Mouse (Mus musculus) testis, adult 2 months (tissue): ENCODE results near the gene Ncam1. TPM values are rescaled to one million over a fixed set of nuclear protein-coding genes. Genes with fewer than 3 reads are reported as not detected.

Experiments
- H3K27ac ChIP-seq: fragments of 200-500 bp; 2 replicates; pipeline ENCODE4 v1.5.1; 2012; ENCODE audit warnings: low read depth, low read length; ENCODE audit not compliant: control insufficient read depth, insufficient read depth
- H3K27me3 ChIP-seq: fragments of 200-500 bp; 2 replicates; pipeline ENCODE4 v1.6.1; 2012; ENCODE audit warnings: mild to moderate bottlenecking, low read length, moderate library complexity; ENCODE audit not compliant: control insufficient read depth, insufficient read depth
- H3K36me3 ChIP-seq: fragments of 200-500 bp; 2 replicates; pipeline ENCODE4 v1.6.1; 2012; ENCODE audit warnings: mild to moderate bottlenecking, low read length; ENCODE audit not compliant: control insufficient read depth, insufficient read depth
- H3K4me1 ChIP-seq: fragments of 200-500 bp; 2 replicates; pipeline ENCODE4 v1.6.1; 2012; ENCODE audit warnings: low read length; ENCODE audit not compliant: control insufficient read depth, insufficient read depth
- H3K4me3 ChIP-seq: fragments of 200-500 bp; 2 replicates; pipeline ENCODE4 v1.5.1; 2012; ENCODE audit warnings: low read depth, mild to moderate bottlenecking, low read length, moderate library complexity, mixed read lengths; ENCODE audit not compliant: control insufficient read depth
- CTCF ChIP-seq: fragments of 200-500 bp; IDR thresholded peaks from 2 replicates; pipeline ENCODE4 v1.5.1; 2012; ENCODE audit warnings: low read depth, mild to moderate bottlenecking, inconsistent platforms, low read length, moderate library complexity; ENCODE audit not compliant: control insufficient read depth, insufficient read depth, insufficient replicate concordance
- POLR2A ChIP-seq: fragments of 200-500 bp; IDR thresholded peaks from 2 replicates; pipeline ENCODE4 v1.6.1; 2012; ENCODE audit warnings: low read depth, mild to moderate bottlenecking, inconsistent platforms, low read length, moderate library complexity; ENCODE audit not compliant: control insufficient read depth
- polyA plus RNA-seq: library from polyadenylated mRNA; depleted of rRNA; stranded (reverse); fragments of >200 nt; gene quantifications from 2 replicates; pipeline ENCODE4 v1.2.3, GENCODE M21; 2012

The Ncam1 gene
- polyA plus RNA-seq, 1 experiment, result 5.5 TPM

DNA sequence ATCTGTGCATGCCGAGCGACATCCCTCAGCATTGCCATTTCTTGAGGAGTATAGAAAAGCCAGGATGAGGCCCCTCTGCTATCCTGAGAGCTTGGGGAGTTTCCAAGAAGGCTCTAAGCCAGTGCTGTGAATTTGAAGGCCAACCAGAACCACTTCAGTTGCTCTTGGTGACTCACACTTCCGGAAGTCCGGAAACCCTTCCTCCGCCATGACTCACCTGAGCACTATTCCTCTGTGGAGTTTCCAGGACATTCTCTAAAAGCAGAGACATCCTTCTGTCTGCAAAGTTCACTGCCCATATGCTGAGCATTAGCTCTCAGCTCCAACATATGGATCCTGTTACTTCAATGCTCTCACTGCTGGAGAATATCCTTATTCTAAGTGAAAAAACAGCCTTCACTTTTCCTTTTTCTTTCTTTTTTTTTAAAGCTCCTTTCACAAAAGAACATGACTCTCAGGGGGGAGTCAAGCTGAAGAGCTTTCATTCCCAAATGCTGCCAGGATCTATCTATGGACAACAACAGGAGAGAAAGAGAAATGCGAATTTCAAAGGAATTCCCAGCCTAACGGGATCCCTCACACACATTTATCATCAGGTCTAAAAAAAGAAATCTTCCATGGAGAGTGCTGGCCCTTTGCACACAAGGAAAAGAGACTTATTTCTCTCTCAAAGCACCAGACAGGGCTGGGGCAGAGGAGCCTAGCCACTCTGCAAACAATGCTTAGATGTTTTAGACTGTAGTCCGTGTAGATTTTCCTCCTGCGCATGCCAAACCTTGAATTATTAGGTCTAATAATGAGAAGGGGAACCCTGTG, 226.8 kb downstream of the Ncam1 start:
- Histone ChIP-seq H3K4me3 (no peak overlapping the region), H3K27ac (no peak overlapping the region), H3K4me1 (no peaks in the 10 kb centered on the region; the same call in none of the 2 replicates), H3K36me3 (no peaks in the 10 kb centered on the region), H3K27me3 (no peaks in the 10 kb centered on the region)
- TF ChIP-seq CTCF (no peak), POLR2A (no peak)

- H3K27me3 ChIP-seq, result no peaks in the 10 kb centered on the region
- H3K36me3 ChIP-seq, result no peaks in the 10 kb centered on the region
- TF ChIP-seq CTCF, result no peak
- TF ChIP-seq POLR2A, result no peak
- H3K27ac ChIP-seq, result no peak overlapping the region
- no peaks in the 10 kb centered on the region; the same call in none of the 2 replicates for H3K4me1 ChIP-seq
- no peak overlapping the region for H3K4me3 ChIP-seq
Observed at GRCm38 (mm10) chr9:49570731-49571694, 227.7 kb downstream of the Ncam1 start.

GRCm38 (mm10) chr9:49570033-49570660, 228.6 kb downstream of the Ncam1 start:
- no peak overlapping the region for H3K27ac ChIP-seq
- TF ChIP-seq POLR2A (no peak), CTCF (no peak)

GRCm38 (mm10) chr9:49565846-49566245, 232.9 kb downstream of the Ncam1 start:
- TF ChIP-seq POLR2A (no peak), CTCF (no peak)
- Histone ChIP-seq H3K27me3 (no peaks in the 10 kb centered on the region), H3K4me3 (no peak overlapping the region), H3K27ac (no peak overlapping the region), H3K36me3 (no peaks in the 10 kb centered on the region), H3K4me1 (no peaks in the 10 kb centered on the region; the same call in none of the 2 replicates)

More at GRCm38 (mm10) chr9:49570033-49570660, 228.6 kb downstream of the Ncam1 start:
- no peaks in the 10 kb centered on the region for H3K27me3 ChIP-seq
- H3K4me3 ChIP-seq, result no peak overlapping the region
- no peaks in the 10 kb centered on the region; the same call in none of the 2 replicates for H3K4me1 ChIP-seq
- H3K36me3 ChIP-seq, result no peaks in the 10 kb centered on the region

DNA sequence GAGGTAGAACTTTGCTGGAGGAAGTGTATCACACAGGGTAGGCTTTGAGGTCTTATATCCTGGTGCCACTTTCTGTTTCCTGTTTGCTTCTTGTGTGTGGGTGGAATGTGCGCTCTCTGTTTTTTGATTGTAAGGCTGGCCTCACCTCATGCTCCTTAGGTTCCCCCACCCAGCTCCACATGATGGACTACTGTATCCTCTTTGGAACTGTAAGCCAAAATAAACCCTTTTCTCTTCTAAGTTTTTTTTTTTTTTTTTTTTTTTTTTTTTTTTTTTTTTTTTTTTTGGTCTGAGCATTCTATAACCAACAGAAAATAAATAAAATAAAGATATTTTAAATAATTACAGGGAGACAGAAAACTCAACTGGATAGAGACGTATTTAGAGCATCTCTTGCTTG, 239.8 kb downstream of the Ncam1 start:
- Histone ChIP-seq H3K27me3 (no peaks in the 10 kb centered on the region), H3K27ac (no peak overlapping the region), H3K4me1 (no peaks in the 10 kb centered on the region), H3K4me3 (no peak overlapping the region), H3K36me3 (no peaks in the 10 kb centered on the region)
- TF ChIP-seq CTCF (no peak), POLR2A (no peak)

DNA sequence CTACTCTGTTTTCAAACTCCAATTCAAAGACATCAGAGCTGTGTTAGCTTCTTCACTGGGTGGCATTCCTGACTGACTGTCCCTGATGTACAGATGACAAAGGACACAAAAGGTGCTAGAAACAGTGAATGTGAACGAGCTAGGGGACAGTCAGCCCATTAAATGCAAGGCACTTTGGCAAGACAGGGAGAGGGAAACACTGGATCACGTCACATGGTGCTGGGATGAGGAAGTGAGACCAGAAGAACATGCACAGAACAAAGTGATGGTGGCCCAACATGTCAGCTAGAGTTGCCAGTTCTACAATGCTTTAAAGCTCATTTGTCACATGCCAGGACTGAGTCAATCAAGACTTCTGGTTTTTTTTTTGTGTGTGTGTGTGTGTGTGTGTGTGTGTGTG, 247.4 kb downstream of the Ncam1 start:
- Histone ChIP-seq H3K4me3 (no peak overlapping the region), H3K27ac (no peak overlapping the region), H3K27me3 (no peaks in the 10 kb centered on the region), H3K4me1 (no peaks in the 10 kb centered on the region), H3K36me3 (no peaks in the 10 kb centered on the region)
- no peak for TF ChIP-seq CTCF
- no peak for TF ChIP-seq POLR2A
